17 mouse cellular contexts compared by ENCODE assay signal in genomic region chr7:139878122-139878521, GRCm38 (mm10). TPM values are rescaled to one million over a fixed set of nuclear protein-coding genes. Genes with fewer than 3 reads are reported as not detected.
"Had no signal": no experiment of that assay in that cellular context is flagged by ENCODE, and none has a peak within 500 bp of the region (broad histone marks: within the 10 kb centered on the region; RNA-seq: fewer than 3 reads in every experiment).

No protein-coding gene starts in this region.

- H3K27ac ChIP-seq: gastrocnemius, adult 2 months; heart, embryonic 10.5 days; hindbrain, embryonic 10.5 days; hindbrain, embryonic 12.5 days; hindbrain, embryonic 14.5 days; intestine, embryonic 15.5 days; limb, embryonic 10.5 days; limb, embryonic 12.5 days; liver, embryonic 13.5 days had no signal

- H3K4me3 ChIP-seq: gastrocnemius, adult 2 months; heart, embryonic 10.5 days; heart, embryonic 12.5 days; hindbrain, embryonic 10.5 days; hindbrain, embryonic 12.5 days; intestine, embryonic 15.5 days; limb, embryonic 10.5 days; limb, embryonic 12.5 days; liver, embryonic 13.5 days had no signal

- DNase-seq: gastrocnemius, adult 2 months; gastrocnemius, postnatal 10 days; gastrocnemius, postnatal 25 days; layer of hippocampus, adult 9-11 months; liver; liver, embryonic 13.5 days had no signal

RNA-seq across cellular contexts. Expression of gene Kndc1, which starts 16.4 kb away (rescaled TPM):
- total RNA-seq: gastrocnemius, adult 2 months; gastrocnemius, postnatal 25 days; granulocyte monocyte progenitor cell, adult 5-6 weeks; heart, postnatal 10 days; heart, postnatal 25 days had no signal

RNA-seq across cellular contexts. Expression of gene Adgra1, which starts 44.1 kb away (rescaled TPM):
- total RNA-seq: granulocyte monocyte progenitor cell, adult 5-6 weeks; heart, postnatal 10 days had no signal
